Mouse (Mus musculus) kidney, adult 2 months (tissue): ENCODE measurements around the gene Sec23a.

Experiments used
- CTCF ChIP-seq: fragments of 200-500 bp; conservative IDR thresholded peaks from 2 replicates; pipeline ENCODE4 v1.5.1; 2011; ENCODE audit warnings: low read depth, mild to moderate bottlenecking, control low read depth, low read length, moderate library complexity, mixed read lengths; ENCODE audit not compliant: insufficient read depth, insufficient read length
- POLR2A ChIP-seq: fragments of 200-500 bp; IDR thresholded peaks from one replicate; pipeline ENCODE4 v1.6.1; 2011; ENCODE audit warnings: low read depth, low read length, control low read depth

DNA sequence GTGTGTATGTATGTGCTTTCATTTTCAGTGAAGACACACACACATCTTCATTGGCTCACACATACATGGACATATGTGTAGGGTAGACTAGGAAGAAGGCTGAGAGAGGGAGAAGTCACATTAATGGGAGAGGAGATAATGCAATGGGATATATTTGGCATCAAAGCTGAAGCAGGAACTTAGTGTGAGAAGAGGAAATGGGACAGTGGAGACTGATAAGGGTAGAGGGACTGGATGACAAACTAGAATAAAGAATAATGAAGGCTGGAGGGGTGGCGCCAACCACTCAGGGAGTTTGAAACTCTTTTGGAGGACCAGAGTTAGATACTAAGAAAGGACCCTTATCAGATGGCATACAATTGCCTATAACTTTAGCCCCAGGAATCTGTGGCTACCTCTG is 51.0 kb downstream of the Sec23a start:
- TF ChIP-seq POLR2A, result no peak
- no peak for TF ChIP-seq CTCF
